In the genomic region with DNA sequence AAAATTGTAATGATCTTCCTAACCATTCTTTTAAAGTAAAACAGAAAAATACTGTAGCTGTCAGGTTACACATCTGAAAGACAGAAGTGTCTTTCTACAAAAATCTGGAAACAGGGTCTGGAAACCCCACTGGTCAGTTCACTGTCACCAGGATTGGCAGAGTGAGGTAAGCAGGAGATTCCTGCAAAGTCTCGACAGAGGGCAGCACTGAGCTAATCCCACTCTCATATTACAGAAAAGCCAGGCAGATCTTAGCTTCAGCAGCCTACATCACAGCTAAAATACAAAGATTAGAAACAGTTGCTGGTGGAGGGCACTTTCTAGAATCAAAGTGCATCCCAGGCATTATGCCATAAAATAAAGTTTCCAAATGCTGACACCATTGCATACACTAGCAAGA, we compare ENCODE assay signal across 8 mouse cellular contexts. TPM values are rescaled to one million over a fixed set of nuclear protein-coding genes. Genes with fewer than 3 reads are reported as not detected.
A peak's percentile ranks its signal among the peaks of the same experiment; 100 is the strongest.
DNase-seq lines count a peak whose midpoint lies in the region; ATAC-seq lines count a peak whose summit lies in the region.

No protein-coding gene starts in this region.

- intact Hi-C loops in left cerebral cortex, postnatal 4 days (cut with DNase I), result no loop called here

- peak; percentile 71 for DNase-seq in CD4-positive, CD25-positive, alpha-beta regulatory T cell, adult 2 months (ENCODE audit: low read depth, low spot score)
- peak; percentile 24 for DNase-seq in ovary, postnatal 14 days (ENCODE audit: low spot score)
- no peak for DNase-seq in ovary, adult 18-20 months (ENCODE audit: low spot score)
- peak; percentile 39 to 40 for DNase-seq in cerebellum, adult 18-20 months
- DNase-seq in left cerebral cortex, postnatal 4 days, result peak; percentile 48
- peak; percentile 81 for DNase-seq in retina, postnatal 1 day

- ATAC-seq in CD4-positive, CD25-positive, alpha-beta regulatory T cell, adult 4 months, result no peak
- ATAC-seq in granulocyte monocyte progenitor cell, adult 5-6 weeks (replicated peaks; ENCODE audit: poor library complexity, severe bottlenecking), result peak; percentile 71; the same call in 1 of the 2 replicates

RNA-seq across cellular contexts. Expression of gene Cnep1r1, which starts 19.0 kb away (rescaled TPM):
- polyA plus RNA-seq in CD4-positive, CD25-positive, alpha-beta regulatory T cell, adult 4 months (2017; shearing (Covaris generic)), result 10 to 100 TPM; 21.2 to 50.4 TPM
- 52.7 and 53.4 TPM in 2 replicates for total RNA-seq in granulocyte monocyte progenitor cell, adult 5-6 weeks (2014; fragmentation: Nextera tagmentation)
- total RNA-seq in granulocyte monocyte progenitor cell, adult 5-6 weeks (2017), result 8.0 and 9.4 TPM in 2 replicates
- total RNA-seq in left cerebral cortex, postnatal 4 days (2021), result 10 to 100 TPM; 34.3 to 35.9 TPM

RNA-seq across cellular contexts. Expression of gene Heatr3, which starts 38.1 kb away (rescaled TPM):
- polyA plus RNA-seq in CD4-positive, CD25-positive, alpha-beta regulatory T cell, adult 4 months (2017; shearing (Covaris generic)), result 10 to 100 TPM; 18.4 to 21.8 TPM
- 40.6 and 49.3 TPM in 2 replicates for total RNA-seq in granulocyte monocyte progenitor cell, adult 5-6 weeks (2014; fragmentation: Nextera tagmentation)
- total RNA-seq in granulocyte monocyte progenitor cell, adult 5-6 weeks (2017), result 40.9 and 52.5 TPM in 2 replicates
- total RNA-seq in left cerebral cortex, postnatal 4 days (2021), result 10 to 100 TPM; 34.3 to 34.9 TPM
